Mouse (Mus musculus) cerebellum, adult 11-12 months (tissue): ENCODE measurements at regions not wholly inside any gene's neighbourhood (a gene's known extent, or its start where the extent isn't known, plus 50 kb on each side); places are given as distances from the start of the nearest gene placed in this dataset.

Experiments
- DNase-seq: peaks from one replicate; pipeline ENCODE4 v3.0.0; 2022

GRCm38 (mm10) chr5:119364250-119364649 lies 306.2 kb upstream of the Tbx3 start:
- DNase-seq, result no peak

DNA sequence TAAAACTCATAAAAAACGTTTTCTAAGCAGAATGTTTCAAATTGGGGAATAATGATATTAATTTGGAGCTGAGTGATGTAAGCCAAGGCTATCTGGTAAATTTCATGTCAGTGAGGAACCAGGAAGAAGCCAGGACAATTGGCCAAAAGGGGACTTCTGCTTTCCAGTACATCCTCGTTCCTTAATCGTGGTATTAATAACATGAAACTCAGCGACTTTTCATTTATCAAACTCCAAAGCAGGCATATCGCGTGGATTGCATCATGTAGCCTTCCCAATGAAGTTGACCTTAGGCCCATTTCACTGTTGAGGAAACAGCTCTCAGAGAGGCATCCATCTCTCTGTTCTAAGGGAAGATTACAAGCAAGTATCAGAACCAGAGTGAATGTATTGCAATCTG lies 305.3 kb upstream of the Tbx3 start:
- DNase-seq, result no peak

DNA sequence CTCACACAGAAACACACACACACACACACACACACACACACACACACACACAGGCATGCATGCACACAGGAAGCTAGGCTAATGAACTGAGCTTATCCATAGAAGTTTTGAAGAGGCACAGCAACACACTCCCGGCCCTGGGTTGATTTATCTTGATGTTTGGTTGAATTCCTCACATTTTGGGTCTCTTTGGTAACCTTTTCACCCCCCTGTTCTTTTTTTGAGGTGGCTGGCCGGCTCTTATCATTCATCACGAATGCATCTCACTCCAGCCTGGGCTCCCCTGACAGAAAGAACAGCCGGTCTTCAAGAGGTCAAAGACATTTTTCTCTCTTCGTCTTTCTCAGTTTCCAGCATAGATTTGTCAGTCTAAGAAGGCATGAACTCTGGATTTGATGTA lies 304.2 kb upstream of the Tbx3 start:
- DNase-seq, result no peak

- DNase-seq, result no peak
Measured at GRCm38 (mm10) chr5:119370481-119370880, 300.0 kb upstream of the Tbx3 start.

DNA sequence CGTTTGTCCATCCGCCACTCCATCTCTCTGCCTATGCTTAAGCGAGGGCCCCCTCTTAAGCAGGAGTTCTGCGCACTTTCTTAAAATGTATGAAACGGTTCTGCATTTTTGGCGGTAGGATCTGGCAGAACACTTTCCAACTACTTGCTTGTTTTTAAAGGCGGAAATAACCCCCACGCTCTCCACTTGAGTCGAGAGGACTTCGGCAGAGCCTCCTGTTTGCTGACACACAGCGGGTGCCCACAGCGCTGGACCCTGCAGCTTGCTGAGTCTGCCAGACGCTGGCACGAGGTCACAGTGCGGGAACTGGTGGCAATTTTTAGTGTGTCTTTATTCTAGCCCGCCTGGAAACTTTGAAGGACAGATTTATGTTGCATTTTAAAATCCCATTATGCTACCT lies 299.5 kb upstream of the Tbx3 start:
- DNase-seq, result no peak

DNA sequence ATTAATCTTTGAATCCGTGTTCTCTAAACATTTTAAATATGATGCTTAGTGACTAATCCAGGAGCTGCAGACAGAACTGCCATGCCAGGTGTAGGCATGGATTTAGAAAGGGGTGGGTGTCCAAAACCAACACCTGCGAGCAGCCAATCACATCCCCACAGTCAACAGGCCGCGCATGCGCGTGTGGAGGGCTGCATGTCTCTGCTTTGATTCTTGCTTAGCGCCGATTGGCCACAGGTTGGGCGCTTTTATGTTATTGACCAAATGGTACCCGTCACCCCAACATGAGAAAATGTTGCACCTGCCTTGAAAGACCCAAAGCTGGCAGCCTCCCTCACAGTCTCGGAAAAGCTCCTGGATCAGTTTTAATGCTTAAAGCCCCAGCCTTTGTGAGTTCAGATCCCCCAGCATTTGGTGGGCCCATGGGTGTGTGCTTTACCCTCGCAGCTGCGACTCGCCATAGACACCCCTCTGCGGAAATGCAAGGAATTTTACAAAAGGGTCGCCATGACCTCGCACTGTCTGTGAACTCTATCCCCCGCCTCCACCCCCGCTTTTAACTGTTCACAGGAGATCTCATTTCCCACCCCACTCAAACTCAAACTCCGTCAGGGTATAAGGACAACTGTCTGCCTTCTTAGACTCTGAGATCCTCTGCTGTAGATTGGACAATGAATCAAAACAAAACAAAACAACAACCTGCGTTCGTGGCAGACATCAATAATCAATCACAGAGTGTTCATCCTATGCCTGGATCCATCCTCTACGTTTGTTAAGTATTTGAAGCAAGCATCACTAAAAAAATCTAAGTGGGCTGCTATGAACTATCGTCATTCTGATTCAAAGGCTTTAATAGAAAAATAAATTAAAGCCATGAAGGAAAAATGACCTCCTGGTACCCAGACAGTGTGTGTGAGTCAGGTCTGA lies 296.4 kb upstream of the Tbx3 start:
- no peak for DNase-seq

- no peak for DNase-seq
Measured at GRCm38 (mm10) chr5:119374861-119375260, 295.6 kb upstream of the Tbx3 start.

- DNase-seq, result no peak
Measured at GRCm38 (mm10) chr5:119378261-119378660, 292.2 kb upstream of the Tbx3 start.

DNA sequence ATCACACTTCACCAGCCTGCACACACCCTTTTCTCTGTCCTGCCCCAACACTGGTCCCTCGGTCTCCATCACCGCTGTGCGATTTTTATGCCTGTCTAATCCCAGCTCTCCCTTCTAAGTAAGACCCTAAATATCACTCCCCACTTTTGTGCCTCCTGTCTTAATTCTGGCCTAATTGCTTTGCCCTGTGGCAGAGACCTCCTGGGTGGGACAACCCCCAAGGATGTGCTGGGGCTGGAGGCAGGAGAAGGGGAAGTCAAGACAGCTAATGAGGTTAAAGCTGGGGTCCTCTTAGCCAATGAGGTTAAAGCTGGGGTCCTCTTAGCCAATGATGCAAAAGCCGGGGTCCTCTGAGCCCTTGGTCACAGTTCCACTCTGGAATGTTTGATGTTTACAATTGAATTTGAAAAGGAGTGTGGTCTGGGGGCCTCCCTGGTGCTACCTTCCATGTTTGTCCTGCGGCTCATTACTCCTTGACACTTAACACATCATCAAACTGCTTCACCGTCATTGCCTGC lies 290.5 kb upstream of the Tbx3 start:
- DNase-seq, result no peak

GRCm38 (mm10) chr5:119381495-119381894 lies 289.0 kb upstream of the Tbx3 start:
- no peak for DNase-seq

GRCm38 (mm10) chr5:119385506-119385905 lies 285.0 kb upstream of the Tbx3 start:
- no peak for DNase-seq

GRCm38 (mm10) chr5:119386821-119387220 lies 283.6 kb upstream of the Tbx3 start:
- no peak for DNase-seq

DNA sequence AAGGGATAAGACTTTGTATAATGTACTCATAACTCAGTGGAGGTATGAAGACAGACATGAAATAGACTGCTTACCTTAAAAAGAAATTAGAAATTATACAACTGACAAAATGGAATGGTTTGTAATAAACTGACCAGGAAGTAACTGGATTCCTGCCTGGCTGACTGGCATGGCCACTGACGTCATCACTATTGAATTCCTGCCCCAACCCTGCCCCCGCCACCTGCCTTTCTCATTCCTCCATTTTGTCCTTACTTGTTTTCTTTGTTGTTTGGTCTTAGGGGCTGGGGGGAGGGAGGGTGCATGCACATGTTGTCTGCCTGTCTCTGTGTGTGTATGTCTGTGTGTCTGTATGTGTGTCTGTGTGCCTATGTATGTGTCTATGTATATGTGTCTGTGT lies 283.2 kb upstream of the Tbx3 start:
- no peak for DNase-seq

GRCm38 (mm10) chr5:119388841-119389240 lies 281.6 kb upstream of the Tbx3 start:
- DNase-seq, result no peak

- DNase-seq, result no peak
Measured at GRCm38 (mm10) chr5:119389384-119389783, 281.1 kb upstream of the Tbx3 start.

GRCm38 (mm10) chr5:119389857-119390256 lies 280.6 kb upstream of the Tbx3 start:
- peak; percentile 85 for DNase-seq

DNA sequence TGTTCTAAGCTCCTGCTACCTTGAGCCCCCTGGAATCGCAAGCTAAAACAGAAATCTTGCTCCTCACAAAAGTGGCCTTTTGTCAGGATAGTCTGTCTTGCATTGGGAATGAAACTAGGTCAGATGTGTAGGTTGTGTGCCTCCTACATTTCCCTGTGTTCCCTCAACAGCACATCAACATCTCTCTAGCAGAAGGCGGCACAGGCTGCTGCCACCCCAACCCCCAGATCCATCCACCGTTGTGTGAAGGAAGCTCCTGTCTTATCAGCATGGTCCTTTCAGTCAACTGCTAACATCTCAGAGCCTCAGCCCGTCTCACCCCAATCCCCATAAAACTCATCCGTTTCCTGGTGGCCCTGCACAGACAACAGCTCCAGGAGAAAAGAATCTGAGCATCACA lies 272.0 kb upstream of the Tbx3 start:
- no peak for DNase-seq

DNA sequence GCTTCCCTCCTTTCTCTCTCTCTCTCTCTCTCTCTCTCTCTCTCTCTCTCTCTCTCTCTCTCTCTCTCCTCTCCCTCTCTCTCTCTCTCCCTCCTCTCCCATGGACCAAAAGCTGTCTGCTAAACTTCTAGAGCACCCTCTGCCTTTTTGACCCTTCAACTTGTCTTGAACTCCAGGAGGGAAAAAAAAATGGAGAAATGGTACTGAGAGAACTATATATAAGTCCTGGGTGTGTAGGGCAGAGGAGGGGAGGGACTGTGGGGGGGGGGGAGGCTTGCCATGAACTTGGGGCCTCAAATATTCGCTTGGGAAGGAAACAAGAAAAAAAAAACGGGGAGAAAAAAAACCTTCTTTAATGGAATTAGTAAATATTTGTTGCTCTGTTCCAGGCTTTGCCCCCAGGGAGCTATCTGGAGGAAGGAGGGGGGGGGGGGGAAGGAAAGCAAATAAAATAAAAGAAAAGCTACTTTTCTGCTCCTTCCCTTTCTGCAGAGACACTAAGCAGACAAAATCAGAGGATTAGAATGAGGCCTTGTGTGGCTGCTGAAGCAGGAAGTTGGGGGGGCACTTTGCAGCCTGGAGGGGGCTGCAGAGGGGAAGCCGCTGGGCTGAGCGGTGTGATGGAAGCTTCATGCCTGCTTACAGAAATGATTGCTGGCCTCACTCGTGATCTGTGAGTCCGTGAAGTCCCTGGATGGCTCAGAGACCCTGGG lies 270.1 kb upstream of the Tbx3 start:
- DNase-seq, result no peak

DNA sequence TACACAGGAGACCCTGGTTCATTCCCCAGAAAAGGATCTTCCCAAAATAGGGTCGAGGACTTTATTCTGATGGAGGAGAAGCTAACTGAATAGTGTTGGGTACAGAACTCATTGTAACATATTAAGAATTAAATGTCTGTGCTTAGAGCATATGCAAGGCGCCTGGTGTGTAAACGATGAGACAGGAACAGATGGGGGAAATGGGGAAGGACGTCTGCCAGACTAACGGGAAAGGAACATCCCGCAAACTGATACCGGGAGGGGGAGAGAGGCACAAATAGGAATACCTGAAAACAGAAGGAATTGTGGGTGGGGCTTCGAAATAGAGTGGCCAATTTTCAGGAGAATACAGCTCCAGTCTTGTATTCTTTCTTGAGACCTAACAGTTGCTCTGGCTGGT lies 268.6 kb upstream of the Tbx3 start:
- DNase-seq, result no peak

- no peak for DNase-seq
Measured at GRCm38 (mm10) chr5:119402651-119403050, 267.8 kb upstream of the Tbx3 start.

- DNase-seq, result no peak
Measured at GRCm38 (mm10) chr5:119410966-119411365, 259.5 kb upstream of the Tbx3 start.

- no peak for DNase-seq
Measured at GRCm38 (mm10) chr5:119415835-119416234, 254.6 kb upstream of the Tbx3 start.

GRCm38 (mm10) chr5:119418486-119418885 lies 252.0 kb upstream of the Tbx3 start:
- no peak for DNase-seq

DNA sequence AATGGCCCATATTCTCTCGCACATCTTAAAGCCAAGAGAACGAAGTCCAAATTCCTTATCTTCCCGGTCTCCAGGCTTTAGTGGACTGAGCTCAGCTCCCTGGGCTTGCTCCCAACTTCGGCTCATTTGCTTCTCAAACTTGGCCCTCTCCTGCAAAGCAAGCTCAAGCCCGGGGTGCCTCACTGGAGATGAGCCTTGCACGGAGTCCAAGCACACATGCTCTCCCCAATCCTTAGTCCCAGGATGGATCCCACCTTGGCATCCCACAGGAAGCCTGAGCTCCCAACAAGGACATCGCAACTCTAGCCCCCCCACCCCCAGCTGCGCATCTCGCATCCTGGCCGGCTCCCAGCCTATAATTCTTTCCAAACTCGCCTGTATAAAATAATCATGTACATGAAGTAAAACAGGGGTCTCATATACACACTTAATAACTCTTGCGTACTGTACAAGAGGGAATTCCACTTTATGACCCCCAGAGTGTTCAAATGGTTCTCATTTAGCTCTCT lies 242.9 kb upstream of the Tbx3 start:
- DNase-seq, result no peak
